Mouse (Mus musculus) right cerebral cortex, adult 18-20 months (tissue): ENCODE results near the gene Hist2h2aa1.
"Not testable (repeated sequence)": the region's sequence is repeated elsewhere in the genome, so short reads cannot be mapped to it uniquely, and the experiment has no call there.

Experiments used
- DNase-seq: peaks from one replicate; pipeline ENCODE4 v3.0.0; 2022; ENCODE audit warnings: mixed read lengths

Gene Hist2h2aa1

DNA sequence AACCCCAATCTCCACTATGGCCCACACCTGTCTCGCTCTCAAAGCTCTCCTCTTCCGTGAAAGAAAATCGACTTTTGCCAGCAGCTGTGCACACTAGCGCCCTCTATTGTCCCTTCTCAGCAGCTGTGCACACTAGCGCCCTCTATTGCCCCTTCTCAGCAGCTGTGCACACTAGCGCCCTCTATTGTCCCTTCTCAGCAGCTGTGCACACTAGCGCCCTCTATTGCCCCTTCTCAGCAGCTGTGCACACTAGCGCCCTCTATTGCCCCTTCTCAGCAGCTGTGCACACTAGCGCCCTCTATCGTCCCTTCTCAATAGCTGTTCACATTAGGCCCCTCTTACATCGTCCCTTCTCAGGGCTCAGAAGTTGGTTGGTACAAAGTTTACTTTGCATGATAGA is 42.0 kb downstream of the Hist2h2aa1 start:
- DNase-seq: not testable (repeated sequence)

GRCm38 (mm10) chr3:96289201-96289600 is 43.9 kb downstream of the Hist2h2aa1 start:
- no peak for DNase-seq

GRCm38 (mm10) chr3:96290727-96291126 is 45.4 kb downstream of the Hist2h2aa1 start:
- DNase-seq: not testable (repeated sequence)

GRCm38 (mm10) chr3:96292641-96293040 is 47.3 kb downstream of the Hist2h2aa1 start:
- no peak for DNase-seq

GRCm38 (mm10) chr3:96293368-96293767 is 48.1 kb downstream of the Hist2h2aa1 start:
- DNase-seq: no peak

DNA sequence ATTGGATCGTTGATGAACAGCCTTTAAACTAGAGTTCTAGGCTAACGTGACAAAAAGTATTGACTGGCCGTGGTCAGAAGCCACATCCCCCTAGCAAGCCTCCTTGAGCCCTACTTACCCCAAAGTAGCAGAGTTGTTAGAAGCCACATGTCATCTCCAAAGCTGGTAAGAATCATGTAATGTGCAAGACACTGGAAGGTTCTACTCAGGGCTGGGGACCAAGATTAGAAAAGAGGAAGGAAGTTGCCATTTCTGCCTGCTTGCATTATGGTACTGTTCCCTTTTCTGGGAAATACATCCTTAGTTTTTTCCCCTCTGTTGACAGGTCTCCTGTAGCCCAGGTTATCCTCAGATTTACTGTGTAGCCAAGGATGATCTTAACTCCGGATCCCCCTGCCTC is 48.5 kb downstream of the Hist2h2aa1 start, which contains the start of gene Fcgr1:
Gene Fcgr1, minus strand, starts transcription at position 183 of the 400 bp plus-strand sequence.
- no peak for DNase-seq
